Mouse (Mus musculus) embryonic fibroblast, embryonic 13.5 days (primary cell): Measurements from ENCODE around the gene Blm.

Source experiments
- CTCF ChIP-seq: IDR thresholded peaks from 2 replicates; pipeline ENCODE4 v1.5.1; 2011; ENCODE audit warnings: mild to moderate bottlenecking, control low read depth, low read length, moderate library complexity, borderline replicate concordance; ENCODE audit not compliant: insufficient read depth
- POLR2A ChIP-seq: IDR thresholded peaks from 2 replicates; pipeline ENCODE4 v1.6.1; 2011; ENCODE audit warnings: low read depth, mild to moderate bottlenecking, control low read depth, low read length, moderate library complexity

- TF ChIP-seq POLR2A (no peak), CTCF (no peak)
These were observed 34.8 kb downstream of the Blm start for GRCm38 (mm10) chr7:80500099-80500498.
